Mouse (Mus musculus) spleen, embryonic (tissue): ENCODE measurements around the gene Pold1.

Experiments
- CTCF ChIA-PET: fragments of 350-600 bp; sonication (Branson Sonifier 250); formaldehyde crosslinking; loops from one replicate; lab custom pipeline; 2022; lab: Charles Lee

Gene Pold1

GRCm38 (mm10) chr7:44583146-44583545 lies 34.5 kb upstream of the Pold1 start:
- CTCF ChIA-PET = interaction anchor here (0.7 kb wide), 3 partner anchors 15 to 267 kb away, joined by 4 to 7 read pairs (median 5); no protein-coding TSS in a partner anchor

- CTCF ChIA-PET = interaction anchor here (0.7 kb wide), 3 partner anchors 15 to 267 kb away, joined by 4 to 7 read pairs (median 5); no protein-coding TSS in a partner anchor
Measured at GRCm38 (mm10) chr7:44582709-44583108, 34.1 kb upstream of the Pold1 start.

DNA sequence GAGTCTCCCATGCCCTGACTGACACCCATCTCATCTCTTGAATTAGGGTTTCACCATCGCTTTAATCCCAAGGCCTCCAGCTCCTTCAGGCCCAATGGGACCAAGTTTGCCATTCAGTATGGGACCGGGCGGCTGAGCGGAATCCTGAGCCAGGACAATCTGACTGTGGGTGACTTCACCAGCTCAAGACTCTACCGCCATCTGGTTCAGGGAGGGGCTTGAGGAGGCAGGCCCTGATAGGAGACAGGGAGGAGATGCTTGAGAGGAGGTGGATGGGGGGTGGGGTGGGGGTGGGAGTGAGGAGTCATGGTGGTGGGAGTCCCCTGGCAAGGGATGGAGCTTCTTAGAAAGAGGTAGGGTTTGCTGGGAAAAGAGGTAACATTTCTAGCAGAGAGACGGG lies 33.0 kb upstream of the Pold1 start:
- CTCF ChIA-PET = no interaction called here

DNA sequence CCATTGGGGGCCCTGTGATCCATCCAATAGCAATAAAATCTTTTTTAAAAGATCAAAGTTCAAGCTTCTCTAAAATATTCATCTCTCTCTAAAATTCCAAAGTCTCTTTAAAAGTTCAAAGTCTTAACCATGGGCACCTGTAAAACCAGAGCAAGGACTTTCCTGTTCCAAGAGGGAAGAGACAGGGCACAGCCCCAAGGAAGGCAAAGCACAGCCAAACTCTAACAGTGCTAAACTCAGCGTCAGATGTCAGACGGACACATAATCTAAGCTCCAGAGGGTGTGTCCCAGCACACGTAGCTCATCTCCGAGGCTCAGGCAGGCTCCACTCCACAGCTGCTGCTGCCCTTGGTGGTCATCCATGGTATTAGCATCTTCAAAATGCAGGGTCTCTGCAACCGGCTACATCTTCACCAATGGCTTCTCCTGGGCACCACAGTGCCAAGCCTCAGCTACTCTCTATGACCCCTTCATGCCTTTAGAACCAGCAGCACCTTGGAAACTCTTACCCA lies 27.7 kb upstream of the Pold1 start:
- CTCF ChIA-PET = interaction anchor here (0.6 kb wide), 1 partner anchor 23 kb away, joined by 16 read pairs; no protein-coding TSS in a partner anchor

DNA sequence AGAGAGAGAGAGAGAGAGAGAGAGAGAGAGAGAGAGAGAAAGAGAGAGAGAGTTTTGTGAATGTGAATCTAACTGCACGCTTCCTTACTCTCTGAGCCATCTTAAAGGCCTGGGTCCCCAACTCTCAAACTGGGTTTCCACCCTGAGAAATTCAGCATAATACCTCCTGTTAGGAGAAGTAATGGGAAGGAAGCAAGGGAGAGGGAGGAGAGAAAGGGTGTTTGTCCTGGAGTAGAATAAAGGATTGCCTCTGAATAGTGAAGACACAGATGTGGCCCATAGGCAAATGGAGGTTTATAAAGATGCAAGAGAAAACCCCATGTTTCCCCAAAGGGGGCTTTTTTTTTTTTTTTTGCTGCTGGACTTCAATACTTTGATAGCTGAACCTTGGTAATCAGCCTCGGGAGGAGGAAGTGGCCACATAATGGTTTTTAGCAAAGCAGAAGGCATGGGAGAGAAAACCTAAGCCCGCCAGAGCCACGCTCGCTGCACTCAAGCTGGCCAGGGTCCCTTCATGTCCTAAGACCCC lies 24.4 kb upstream of the Pold1 start:
- CTCF ChIA-PET = interaction anchor here (0.6 to 0.9 kb wide), 3 partner anchors 12 to 892 kb away, joined by 3 to 8 read pairs (median 3); no protein-coding TSS in a partner anchor

DNA sequence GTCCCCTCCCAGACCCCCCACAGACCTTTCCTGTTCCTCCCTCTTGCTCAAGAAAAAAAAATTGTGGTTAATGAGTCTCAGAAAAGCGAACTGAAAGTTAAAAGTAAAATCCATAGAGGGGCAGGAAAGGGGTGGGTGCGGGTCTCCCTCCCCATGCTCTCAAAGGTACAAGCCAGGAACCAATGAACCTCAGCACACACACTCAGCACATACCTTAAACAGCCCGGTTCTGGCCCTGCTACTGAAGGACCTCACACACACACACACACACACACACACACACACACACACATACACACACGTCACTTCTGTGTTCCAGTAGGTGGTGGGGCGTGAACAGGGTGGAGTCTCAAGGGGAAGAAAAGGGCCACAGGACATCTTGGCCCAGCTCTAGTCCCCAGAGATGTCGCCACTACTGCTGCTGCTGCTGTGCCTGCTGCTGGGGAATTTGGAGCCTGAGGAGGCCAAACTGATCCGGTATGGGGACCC lies 23.6 kb upstream of the Pold1 start, which contains the start of gene Napsa:
TSS of gene Napsa (plus strand) at position 168 of the 489 bp plus-strand sequence.
- CTCF ChIA-PET = interaction anchor here (0.6 kb wide), 1 partner anchor 13 kb away, joined by 3 read pairs; no protein-coding TSS in a partner anchor

DNA sequence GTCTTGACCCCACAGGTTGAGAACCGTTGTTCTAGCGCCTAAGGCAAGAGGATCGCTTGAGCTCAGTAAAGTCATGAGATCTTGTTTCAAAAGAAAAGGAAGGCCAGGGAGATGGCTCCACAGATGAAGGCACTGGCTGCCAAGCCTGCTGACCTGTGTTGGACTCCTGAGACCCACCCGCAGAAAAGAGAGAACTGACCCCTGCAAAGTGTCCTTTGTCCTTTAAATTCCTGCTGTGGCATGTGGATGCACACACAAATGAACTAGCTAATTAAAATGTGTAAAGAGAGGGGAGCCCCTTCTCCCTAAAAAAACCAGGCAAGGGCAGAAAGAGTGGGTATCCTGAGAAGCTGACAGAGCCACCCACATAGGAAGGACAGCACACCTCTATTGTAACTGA lies 23.2 kb upstream of the Pold1 start:
- CTCF ChIA-PET = no interaction called here

DNA sequence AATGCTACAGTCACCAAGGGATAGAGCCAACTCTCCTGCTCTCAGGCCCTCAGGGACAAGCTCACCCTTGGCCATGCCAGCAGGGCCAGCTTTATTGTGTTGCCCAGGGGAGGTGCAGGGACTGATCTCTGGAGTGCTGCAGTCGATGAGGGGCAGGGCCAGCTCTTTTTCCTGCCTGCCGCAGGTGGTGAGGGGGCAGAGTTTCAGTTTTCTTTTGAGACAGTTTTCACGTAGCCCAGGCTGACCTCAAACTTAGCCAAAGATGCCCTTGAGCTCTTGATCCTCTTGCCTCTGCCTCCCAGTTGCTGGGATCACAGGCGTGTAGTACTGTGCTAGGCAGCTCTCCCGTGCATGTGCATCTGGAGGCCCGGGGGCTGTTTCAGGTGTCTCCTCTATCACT lies 22.3 kb upstream of the Pold1 start:
- CTCF ChIA-PET = interaction anchor here (0.8 kb wide), 1 partner anchor 9 kb away, joined by 3 read pairs; no protein-coding TSS in a partner anchor

GRCm38 (mm10) chr7:44568803-44569202 lies 20.2 kb upstream of the Pold1 start:
- CTCF ChIA-PET = no interaction called here

- CTCF ChIA-PET = no interaction called here
Measured at GRCm38 (mm10) chr7:44565414-44565813, 16.8 kb upstream of the Pold1 start.

GRCm38 (mm10) chr7:44564486-44564885 lies 15.8 kb upstream of the Pold1 start:
- CTCF ChIA-PET = interaction anchor here (0.5 to 0.6 kb wide), 2 partner anchors 33 to 41 kb away, joined by 3 read pairs; no protein-coding TSS in a partner anchor

- CTCF ChIA-PET = interaction anchor here (0.6 kb wide), 1 partner anchor 10 kb away, joined by 3 read pairs; the partner anchor contains the start of gene Nr1h2
Measured at GRCm38 (mm10) chr7:44563284-44563683, 14.6 kb upstream of the Pold1 start.

DNA sequence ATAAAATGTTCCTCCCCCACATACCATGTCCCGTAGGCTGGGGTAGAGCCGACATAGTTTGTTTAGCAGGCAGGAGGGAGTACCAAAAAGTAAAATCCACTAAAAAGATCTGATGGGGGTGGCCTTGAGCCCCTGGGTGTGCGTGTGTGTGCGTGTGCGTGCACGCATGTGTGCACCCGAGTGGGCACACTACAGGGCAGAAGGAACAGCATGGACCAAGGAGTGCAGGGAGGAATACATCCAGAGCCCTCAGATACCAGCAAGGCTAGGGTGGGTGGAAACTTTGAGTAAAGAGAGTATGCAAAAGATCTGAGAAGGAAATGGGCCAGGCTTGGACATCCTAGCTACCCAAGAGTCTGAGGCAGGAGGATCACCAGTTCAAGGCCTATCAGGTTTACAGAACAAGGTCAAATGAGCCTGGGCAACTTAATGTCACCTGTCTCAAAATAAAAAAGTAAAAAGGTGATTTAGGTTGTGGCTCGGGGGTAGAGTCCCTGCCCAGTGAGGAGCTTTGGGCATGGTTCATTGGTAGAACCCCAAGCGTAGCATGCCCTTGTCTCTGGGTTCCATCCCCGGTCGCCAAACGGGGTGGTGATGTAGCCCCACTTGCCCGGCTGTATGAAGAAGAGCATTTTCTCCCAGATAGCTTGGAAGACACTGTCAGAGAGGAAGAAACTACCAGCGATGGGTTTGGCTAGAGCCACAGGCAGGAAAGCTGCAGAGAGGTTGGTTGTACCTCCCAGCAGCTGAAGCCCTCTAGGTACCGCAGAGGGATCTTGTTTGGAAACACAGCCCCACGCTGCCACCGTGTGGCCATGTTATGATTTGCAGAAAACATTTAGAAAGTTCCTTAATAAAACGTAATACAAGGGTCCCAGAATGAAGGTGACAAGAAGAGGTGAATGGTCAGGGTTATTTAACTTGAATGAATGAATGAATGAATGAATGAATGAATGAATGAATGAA lies 12.1 kb upstream of the Pold1 start:
- CTCF ChIA-PET = interaction anchor here (0.7 to 2.5 kb wide), 5 partner anchors 10 to 81 kb away, joined by 3 to 8 read pairs (median 3); no protein-coding TSS in a partner anchor

- CTCF ChIA-PET = no interaction called here
Measured at GRCm38 (mm10) chr7:44557629-44558028, 9.0 kb upstream of the Pold1 start.

DNA sequence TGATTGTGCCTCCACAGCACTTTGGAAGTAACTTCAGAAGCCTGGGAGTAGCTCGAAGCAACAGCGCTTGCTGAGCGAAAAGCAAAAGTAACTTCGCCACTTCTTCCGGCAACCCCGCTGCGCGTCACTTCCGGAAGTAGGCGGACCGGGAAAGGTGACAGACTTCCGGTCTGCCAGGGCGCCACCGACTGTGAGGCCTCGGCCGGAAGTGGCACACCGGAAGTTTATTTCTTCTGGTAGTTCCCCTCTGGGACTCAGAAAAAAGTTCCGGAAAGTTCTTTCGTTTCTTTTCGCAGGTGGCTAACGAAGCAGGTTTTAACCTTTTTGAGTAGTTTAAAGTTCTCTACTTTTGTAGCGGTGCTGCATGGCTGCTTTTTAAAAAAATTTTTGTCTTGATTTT lies 5.2 kb upstream of the Pold1 start, which contains the start of gene Nr1h2:
TSS of gene Nr1h2 (minus strand) at position 126 of the 400 bp plus-strand sequence.
- CTCF ChIA-PET = interaction anchor here (0.7 to 0.8 kb wide), 2 partner anchors 9 to 11 kb away, joined by 3 to 10 read pairs; no protein-coding TSS in a partner anchor

DNA sequence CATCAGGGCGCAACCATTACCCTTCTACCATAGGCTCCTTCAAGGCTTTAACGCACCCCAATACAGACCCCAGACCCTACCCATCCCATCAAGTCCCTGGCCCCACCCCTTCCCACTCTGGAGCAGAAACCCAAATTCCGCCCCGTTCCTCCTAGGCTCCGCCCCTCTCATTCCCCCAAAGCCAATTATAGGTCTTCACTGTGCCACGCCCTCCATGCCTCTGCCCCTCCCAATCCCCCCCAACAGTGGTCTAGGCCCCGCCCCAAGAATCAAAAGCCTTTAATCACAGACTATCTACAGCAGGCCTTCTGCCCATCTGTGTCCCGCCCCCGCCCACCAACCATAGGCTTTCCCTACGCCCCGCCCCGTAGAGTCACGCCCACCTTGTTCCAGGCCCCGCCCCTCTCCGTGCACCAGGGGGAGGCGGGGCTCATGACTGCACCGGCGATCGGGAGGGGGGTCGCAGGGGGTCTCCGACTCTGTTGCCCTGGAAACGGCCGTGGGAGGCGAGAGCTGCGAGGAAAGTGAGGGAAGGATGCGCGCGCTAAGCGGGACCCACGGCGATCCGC lies 4.6 kb upstream of the Pold1 start:
- CTCF ChIA-PET = interaction anchor here (0.5 to 0.7 kb wide), 2 partner anchors 10 to 48 kb away, joined by 3 to 7 read pairs; no protein-coding TSS in a partner anchor

- CTCF ChIA-PET = interaction anchor here (0.5 kb wide), 1 partner anchor 47 kb away, joined by 7 read pairs; no protein-coding TSS in a partner anchor
Measured at GRCm38 (mm10) chr7:44552141-44552908, 3.7 kb upstream of the Pold1 start.

DNA sequence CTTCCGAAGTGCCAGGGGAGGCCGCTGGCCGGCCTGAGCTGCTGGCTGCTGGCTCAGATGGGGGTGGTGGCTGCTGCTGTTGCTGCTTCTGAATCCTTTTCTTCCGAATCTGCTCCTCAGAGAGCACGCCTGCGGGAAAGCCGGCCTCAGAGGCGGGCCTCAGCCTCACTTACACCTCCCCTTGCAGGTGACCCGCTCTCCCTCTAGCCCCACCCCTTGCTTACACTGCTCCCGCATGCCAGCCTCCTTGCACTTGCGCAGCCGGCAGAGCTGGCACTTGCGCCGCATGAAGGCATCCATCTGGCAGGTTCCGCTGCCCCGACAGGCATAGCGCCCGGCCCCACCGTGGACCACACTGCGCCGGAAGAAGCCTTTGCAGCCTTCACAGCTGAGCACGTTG lies 3.1 kb upstream of the Pold1 start:
- CTCF ChIA-PET = no interaction called here

GRCm38 (mm10) chr7:44551301-44551700 lies 2.7 kb upstream of the Pold1 start:
- CTCF ChIA-PET = no interaction called here

DNA sequence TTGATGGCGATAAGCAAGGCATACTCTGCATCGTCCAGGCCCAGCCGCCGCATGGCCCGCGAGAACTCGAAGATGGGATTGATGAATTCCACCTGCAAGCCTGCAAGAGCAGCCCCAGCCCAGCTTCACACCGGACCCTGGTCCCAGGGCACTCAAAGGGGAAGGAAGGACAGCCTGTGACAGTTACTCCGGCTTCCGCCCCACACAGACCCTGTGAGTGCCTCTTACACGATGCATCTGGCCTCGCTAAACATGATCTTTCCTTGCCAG lies 1.7 kb upstream of the Pold1 start:
- CTCF ChIA-PET = no interaction called here
